Mouse (Mus musculus) c-Kit-positive CD71-positive TER-119-positive erythroid progenitor cells, embryonic 14.5 days (primary cell): ENCODE data around the gene Hectd1.

Experiments
- DNase-seq: peaks from one replicate; pipeline ENCODE4 v3.0.0-alpha.2; 2013; ENCODE audit warnings: low spot score

Hectd1 gene

GRCm38 (mm10) chr12:51829290-51830076 lies at the start of gene Hectd1:
Gene Hectd1 (minus strand): TSS chr12:51829536.
- peak; percentile 84 for DNase-seq

- DNase-seq = no peak
Observed at GRCm38 (mm10) chr12:51871446-51872144, 42.3 kb upstream of the Hectd1 start.

GRCm38 (mm10) chr12:51869511-51869910 lies 40.2 kb upstream of the Hectd1 start:
- no peak for DNase-seq

GRCm38 (mm10) chr12:51867076-51867475 lies 37.7 kb upstream of the Hectd1 start:
- DNase-seq = no peak

GRCm38 (mm10) chr12:51866226-51866910 lies 37.0 kb upstream of the Hectd1 start:
- DNase-seq = no peak

- DNase-seq = no peak
Observed at GRCm38 (mm10) chr12:51865790-51866179, 36.4 kb upstream of the Hectd1 start.

- DNase-seq = no peak
Observed at GRCm38 (mm10) chr12:51865061-51865789, 35.9 kb upstream of the Hectd1 start.

GRCm38 (mm10) chr12:51863116-51864002 lies 34.0 kb upstream of the Hectd1 start:
- DNase-seq = no peak

GRCm38 (mm10) chr12:51858134-51859028 lies 29.0 kb upstream of the Hectd1 start:
- DNase-seq = no peak

- DNase-seq = peak; percentile 55
Observed at GRCm38 (mm10) chr12:51856768-51857295, 27.5 kb upstream of the Hectd1 start.

GRCm38 (mm10) chr12:51855872-51856271 lies 26.5 kb upstream of the Hectd1 start:
- DNase-seq = no peak

- DNase-seq = peak; percentile 86
Observed at GRCm38 (mm10) chr12:51855453-51855852, 26.1 kb upstream of the Hectd1 start.

- DNase-seq = no peak
Observed at GRCm38 (mm10) chr12:51851617-51852016, 22.3 kb upstream of the Hectd1 start.

GRCm38 (mm10) chr12:51851155-51851554 lies 21.8 kb upstream of the Hectd1 start:
- no peak for DNase-seq

GRCm38 (mm10) chr12:51850339-51850738 lies 21.0 kb upstream of the Hectd1 start:
- no peak for DNase-seq

GRCm38 (mm10) chr12:51849902-51850301 lies 20.6 kb upstream of the Hectd1 start:
- DNase-seq = no peak

- DNase-seq = no peak
Observed at GRCm38 (mm10) chr12:51847953-51848680, 18.8 kb upstream of the Hectd1 start.

- no peak for DNase-seq
Observed at GRCm38 (mm10) chr12:51845261-51845660, 15.9 kb upstream of the Hectd1 start.

GRCm38 (mm10) chr12:51844771-51845256 lies 15.5 kb upstream of the Hectd1 start:
- peak; percentile 98 for DNase-seq
